Mouse (Mus musculus) hindbrain, postnatal 0 days (tissue): ENCODE measurements at regions not wholly inside any gene's neighbourhood (a gene's known extent, or its start where the extent isn't known, plus 50 kb on each side); places are given as distances from the start of the nearest gene placed in this dataset.

Experiments
- ATAC-seq: fragments of 200-750 bp; cut with Nextera tagmentation; 2 replicates; pipeline ENCODE4 v1.8.0; 2017; ENCODE audit warnings: mild to moderate bottlenecking, moderate TSS enrichment, moderate library complexity
- DNase-seq: peaks from one replicate; pipeline ENCODE4 v3.0.0-alpha.2; 2015; ENCODE audit warnings: low spot score
- H3K27ac ChIP-seq: fragments of 300-500 bp; sonication (generic); 2 replicates; pipeline ENCODE4 v1.5.1; 2014; ENCODE audit warnings: mild to moderate bottlenecking
- H3K27me3 ChIP-seq: fragments of 300-500 bp; sonication (generic); 2 replicates; pipeline ENCODE4 v1.6.1; 2014; ENCODE audit warnings: low read length, mixed read lengths; ENCODE audit not compliant: insufficient read depth
- H3K36me3 ChIP-seq: fragments of 300-500 bp; sonication (generic); 2 replicates; pipeline ENCODE4 v1.6.1; 2014; ENCODE audit warnings: low read length, mixed read lengths; ENCODE audit not compliant: insufficient read depth
- H3K4me1 ChIP-seq: fragments of 300-500 bp; sonication (generic); 2 replicates; pipeline ENCODE4 v1.6.1; 2014; ENCODE audit warnings: antibody characterized with exemption, low read length, mixed read lengths; ENCODE audit not compliant: insufficient read depth
- H3K4me2 ChIP-seq: fragments of 300-500 bp; sonication (generic); 2 replicates; pipeline ENCODE4 v1.6.1; 2014; ENCODE audit warnings: low read depth, mild to moderate bottlenecking, low read length, moderate library complexity, mixed read lengths
- H3K4me3 ChIP-seq: fragments of 300-500 bp; sonication (generic); 2 replicates; pipeline ENCODE4 v1.5.1; 2014; ENCODE audit warnings: low read length
- H3K9ac ChIP-seq: fragments of 300-500 bp; sonication (generic); replicated peaks from 2 replicates; pipeline ENCODE4 v1.6.1; 2014; ENCODE audit warnings: mild to moderate bottlenecking, low read length, moderate library complexity, mixed read lengths
- H3K9me3 ChIP-seq: fragments of 300-500 bp; sonication (generic); 2 replicates; pipeline ENCODE4 v1.6.1; 2016; ENCODE audit warnings: low read length, mixed read lengths
- CTCF ChIP-seq: IDR thresholded peaks from 2 replicates; pipeline ENCODE4 v1.5.1; 2016; ENCODE audit warnings: antibody characterized with exemption, control low read depth, low read depth
- WGBS: fragments of 180-500 bp; shearing (Covaris S2); extraction: QIAGEN DNeasy Blood & Tissue Kit; methylation state at CpG from one replicate; pipeline ENCODE4 v1.1.7; 2014; 5-methylcytosine and 5-hydroxymethylcytosine counted together

DNA sequence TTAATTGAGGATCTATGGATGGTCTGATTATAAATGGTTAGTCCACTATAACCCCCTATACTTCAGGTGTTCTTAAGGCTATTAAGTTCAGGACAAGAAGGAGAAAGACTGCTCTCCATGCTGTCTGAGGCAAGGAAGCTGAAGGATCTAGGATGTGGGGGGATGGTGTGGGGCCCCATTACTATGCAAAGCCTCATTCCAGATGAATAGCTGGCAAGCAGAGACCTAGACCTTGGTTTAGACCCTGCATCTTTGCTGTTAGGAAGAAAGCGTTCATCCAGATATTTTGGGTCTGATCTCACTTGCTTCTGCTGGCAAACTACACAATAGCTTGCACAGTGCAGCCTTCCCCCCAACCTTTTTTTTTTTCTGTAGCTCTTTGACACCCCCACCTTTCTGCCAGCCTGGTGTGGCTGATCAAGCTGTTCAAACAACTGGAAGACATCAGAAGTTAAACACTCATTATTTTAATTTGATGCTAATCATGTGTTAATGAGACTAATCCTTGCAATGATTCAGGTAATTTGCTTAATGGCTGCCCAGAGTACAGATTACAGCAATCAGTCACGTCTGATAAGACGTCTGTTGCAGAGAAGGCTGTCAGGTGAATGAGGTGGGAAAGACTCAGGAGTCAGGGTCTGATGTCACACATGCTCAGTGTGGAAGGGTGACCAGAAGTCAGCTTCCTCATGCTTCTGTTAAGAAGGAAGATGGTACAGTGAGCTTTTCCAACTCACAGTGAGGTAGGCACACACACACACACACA lies 80.9 kb upstream of the Gk2 start:
- DNase-seq, result peak; percentile 21
- 27% methylated on average over 3 of the region's 3 CpGs for WGBS
- Histone ChIP-seq H3K4me2 (no peak overlapping the region), H3K4me1 (no peaks in the 10 kb centered on the region), H3K36me3 (no peaks in the 10 kb centered on the region), H3K9me3 (no peaks in the 10 kb centered on the region), H3K9ac (no peak overlapping the region), H3K27ac (no peak overlapping the region), H3K4me3 (no peak overlapping the region), H3K27me3 (no peaks in the 10 kb centered on the region)
- TF ChIP-seq CTCF, result no peak
- ATAC-seq, result no peak

DNA sequence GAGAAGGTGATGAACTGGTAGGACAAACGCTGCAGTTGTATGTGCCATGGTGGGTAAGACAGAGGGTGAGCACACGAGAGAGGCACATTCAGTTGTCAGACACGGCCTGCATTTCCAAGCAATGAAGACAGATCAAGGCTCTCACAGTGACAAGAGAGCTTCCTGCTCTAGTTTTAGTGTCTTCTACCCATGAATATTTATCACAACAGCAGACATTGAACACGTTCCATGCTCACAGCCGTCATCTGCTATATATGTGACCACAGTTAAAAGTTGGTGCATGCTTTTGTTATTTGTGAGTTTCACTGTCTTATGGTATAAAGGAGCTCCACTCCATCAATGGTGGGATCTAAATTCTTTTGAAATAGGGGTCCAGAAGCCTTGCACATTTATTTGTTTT lies 76.9 kb upstream of the Gk2 start:
- H3K27me3 ChIP-seq, result no peaks in the 10 kb centered on the region
- H3K4me3 ChIP-seq, result no peak overlapping the region
- H3K9me3 ChIP-seq, result no peaks in the 10 kb centered on the region
- DNase-seq, result no peak
- H3K27ac ChIP-seq, result no peak overlapping the region
- H3K4me2 ChIP-seq, result no peak overlapping the region
- 68% methylated on average over 5 of the region's 5 CpGs for WGBS
- TF ChIP-seq CTCF, result no peak
- no peak for ATAC-seq
- H3K4me1 ChIP-seq, result no peaks in the 10 kb centered on the region
- H3K36me3 ChIP-seq, result no peaks in the 10 kb centered on the region
- no peak overlapping the region for H3K9ac ChIP-seq

- Histone ChIP-seq H3K4me1 (no peaks in the 10 kb centered on the region), H3K4me3 (no peak overlapping the region), H3K36me3 (no peaks in the 10 kb centered on the region), H3K9ac (no peak overlapping the region), H3K4me2 (no peak overlapping the region), H3K27ac (no peak overlapping the region), H3K9me3 (no peaks in the 10 kb centered on the region), H3K27me3 (no peaks in the 10 kb centered on the region)
- WGBS, result 49% methylated on average over 5 of the region's 5 CpGs
- ATAC-seq, result no peak
- DNase-seq, result peak; percentile 23
- no peak for TF ChIP-seq CTCF
Measured at GRCm38 (mm10) chr5:97527555-97527954, 70.7 kb upstream of the Gk2 start.
